Mouse (Mus musculus): ENCODE results near the gene Rac1.

GRCm38 (mm10) chr5:143471953-143472618, 55.8 kb downstream of the Rac1 start:
- TF ChIP-seq POLR2A (IDR thresholded peaks at IDR 0.05; ENCODE audit: extremely low read depth, insufficient read depth, low read length) (no peak), CTCF (IDR thresholded peaks at IDR 0.05; ENCODE audit: low read depth, low read length) (no peak)

Measured in liver, adult 2 months (tissue).